Mouse (Mus musculus) bone marrow macrophage, adult 2 months (primary cell): ENCODE data around the gene Cep112.

ENCODE experiments used
- CTCF ChIP-seq: IDR thresholded peaks from 2 replicates; pipeline ENCODE4 v1.5.1; 2012; ENCODE audit warnings: low read depth, mild to moderate bottlenecking, low read length, moderate library complexity
- POLR2A ChIP-seq: IDR thresholded peaks from 2 replicates; pipeline ENCODE4 v1.6.1; 2012; ENCODE audit warnings: mild to moderate bottlenecking, low read depth, low read length, borderline replicate concordance

DNA sequence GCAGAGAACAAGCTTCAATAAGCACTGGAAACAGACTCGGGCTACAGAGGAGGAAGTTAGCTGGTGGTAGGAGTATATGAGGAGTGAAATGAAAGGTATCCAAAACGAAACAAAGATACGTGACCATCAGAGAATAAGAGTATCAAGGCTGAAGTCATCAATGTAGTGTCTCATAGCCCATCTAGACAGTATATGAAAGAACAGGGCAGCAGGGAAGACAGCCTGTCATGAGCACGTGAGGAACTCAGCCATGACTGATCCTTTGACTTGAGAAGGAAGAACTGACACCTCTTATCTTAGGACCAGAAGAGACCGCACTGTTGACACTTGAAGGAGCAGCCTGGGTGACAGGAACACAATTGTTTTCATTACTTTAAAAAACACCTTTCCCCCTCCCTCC is 373.4 kb downstream of the Cep112 start:
- TF ChIP-seq CTCF (no peak), POLR2A (no peak)
